Mouse (Mus musculus) frontal cortex, adult 2 months (tissue): ENCODE measurements around the gene Gm10577. TPM values are rescaled to one million over a fixed set of nuclear protein-coding genes. Genes with fewer than 3 reads are reported as not detected.

Experiments
- DNase-seq, 2 experiments: peaks; one replicate each; pipeline ENCODE4 v3.0.0; 2022; ENCODE audit warnings: low spot score in 1 of 2; ENCODE audit errors: extremely low spot score in 1 of 2
- polyA plus RNA-seq: library from polyadenylated mRNA; depleted of rRNA; stranded (reverse); fragments of >200 nt; gene quantifications from 2 replicates; pipeline ENCODE4 v1.2.3, GENCODE M21; 2012; rRNA removed

Gene Gm10577
- polyA plus RNA-seq, 1 experiment, result not detected

- no peak for DNase-seq
Measured at GRCm38 (mm10) chr4:100996060-100996651, 24.3 kb downstream of the Gm10577 start.

- DNase-seq, result no peak
Measured at GRCm38 (mm10) chr4:100995617-100996016, 24.9 kb downstream of the Gm10577 start.

DNA sequence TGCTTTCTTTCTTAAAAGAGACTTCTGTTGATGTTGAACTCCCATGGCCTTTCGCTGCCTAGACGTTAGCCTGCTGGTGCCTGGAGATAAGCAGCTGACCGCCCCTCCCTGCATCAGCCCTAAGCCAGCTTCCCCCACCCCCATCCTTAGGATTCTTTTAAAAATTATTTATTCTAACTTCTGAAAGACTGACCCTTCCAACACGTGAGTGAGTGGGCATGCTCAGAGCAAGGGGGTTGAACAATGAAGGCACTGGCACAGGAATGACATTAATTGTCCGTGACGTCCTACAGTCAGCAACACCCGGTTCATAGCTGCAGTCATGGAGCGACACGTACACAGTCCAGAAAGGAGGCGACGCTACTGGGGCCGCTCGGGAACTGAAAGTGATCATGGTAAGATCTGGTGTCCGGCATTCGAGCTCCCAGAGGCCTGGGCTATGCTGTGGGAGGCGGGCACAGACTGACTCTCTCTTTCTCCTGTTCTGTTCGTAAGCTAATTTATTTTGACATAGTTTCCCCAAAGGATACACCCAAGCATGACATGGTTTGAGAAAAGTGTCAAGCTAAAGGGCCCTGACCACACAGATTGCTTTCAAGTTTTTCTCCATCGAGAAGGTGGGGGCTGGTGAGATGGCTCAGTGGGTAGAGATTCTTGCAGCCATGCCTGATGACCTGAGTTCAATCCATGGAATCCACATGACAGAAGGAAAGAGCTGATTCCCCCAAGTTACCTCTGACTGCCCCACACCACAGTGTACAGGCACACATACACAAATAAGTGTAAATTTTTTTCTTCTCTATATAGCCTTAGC lies 25.8 kb downstream of the Gm10577 start:
- no peak for DNase-seq

GRCm38 (mm10) chr4:100992086-100992485 lies 28.4 kb downstream of the Gm10577 start:
- no peak for DNase-seq

GRCm38 (mm10) chr4:100990996-100991395 lies 29.5 kb downstream of the Gm10577 start:
- DNase-seq, result no peak

GRCm38 (mm10) chr4:100988231-100988799 lies 32.2 kb downstream of the Gm10577 start:
- DNase-seq, result peak in 1 of 2 experiments; percentile 61

GRCm38 (mm10) chr4:100987187-100987586 lies 33.3 kb downstream of the Gm10577 start:
- DNase-seq, result no peak

- no peak for DNase-seq
Measured at GRCm38 (mm10) chr4:100977522-100977921, 43.0 kb downstream of the Gm10577 start.

DNA sequence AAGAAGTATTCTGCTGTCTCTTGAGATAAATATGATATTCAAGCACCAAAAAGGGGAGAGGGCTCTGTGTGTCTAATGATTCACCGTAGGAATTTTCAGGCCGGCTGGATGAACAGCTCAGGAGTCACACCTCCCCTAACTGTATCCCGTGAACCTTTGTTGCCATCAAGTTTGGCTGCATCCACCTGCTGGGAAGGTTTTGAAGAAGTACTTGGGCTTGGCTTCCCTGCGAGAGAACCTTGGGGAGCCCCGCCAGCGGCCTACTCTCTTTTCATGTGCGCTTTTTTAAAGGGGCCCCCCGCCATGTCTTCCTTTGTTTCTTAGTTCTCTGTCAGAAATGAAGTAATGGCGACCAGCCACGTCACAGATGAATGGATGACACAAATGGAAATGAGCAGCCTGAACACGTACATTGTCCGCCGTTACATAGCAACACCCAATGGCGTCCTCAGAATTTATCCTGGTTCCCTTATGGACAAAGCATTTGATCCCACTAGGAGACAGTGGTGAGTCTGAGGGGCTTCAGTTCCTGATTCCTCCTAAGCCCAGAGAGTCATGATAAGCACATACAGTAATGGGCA lies 46.0 kb downstream of the Gm10577 start:
- no peak for DNase-seq

DNA sequence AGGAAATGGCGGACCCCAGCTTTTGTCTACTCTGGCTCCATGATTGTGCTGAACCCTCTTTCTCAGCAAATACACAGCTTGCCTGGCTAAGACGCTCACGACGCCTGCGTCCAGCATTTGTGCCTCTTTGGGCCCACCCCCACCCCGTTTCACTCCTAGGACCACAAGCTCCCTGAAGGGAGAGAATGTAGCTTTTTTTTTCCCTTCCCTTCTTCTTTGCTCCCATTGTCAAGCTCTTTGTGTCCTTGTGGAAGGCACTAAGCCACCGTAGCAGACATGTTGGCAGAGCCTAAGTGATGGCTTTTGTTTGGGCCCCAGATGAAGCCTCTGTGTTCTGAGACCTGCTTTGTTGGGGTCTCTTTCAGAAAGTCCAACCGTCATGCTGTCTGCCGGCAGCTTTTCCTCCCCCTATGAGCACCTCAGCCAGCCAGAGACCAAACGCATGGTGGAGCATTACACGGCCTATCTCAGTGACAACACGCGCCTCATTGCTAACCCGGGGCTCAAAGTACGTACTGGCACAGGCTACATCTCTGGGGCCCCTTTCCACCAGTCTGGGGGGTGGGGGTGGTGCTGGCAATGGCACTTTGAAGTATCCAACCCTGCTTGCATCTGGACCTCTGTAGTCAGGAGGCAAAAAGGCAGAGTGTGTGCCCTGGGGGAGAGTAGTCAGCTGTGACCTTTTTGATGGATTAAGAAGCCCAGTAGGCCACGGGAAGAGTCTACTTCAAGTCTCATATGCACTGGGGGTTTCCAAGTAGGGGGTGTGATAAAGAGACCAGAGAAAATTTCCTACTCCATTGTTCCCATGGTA lies 46.6 kb downstream of the Gm10577 start:
- DNase-seq, result no peak

Other genes starting within 250 kb of the Gm10577 start
- gene Cachd1, start 244.0 kb downstream of the Gm10577 start, polyA plus RNA-seq, result 18.1 and 23.9 TPM in 2 replicates
- 24.7 and 25.3 TPM in 2 replicates for gene Raver2, start 48.3 kb upstream of the Gm10577 start, polyA plus RNA-seq
- gene Jak1, start 244.6 kb upstream of the Gm10577 start, polyA plus RNA-seq, result 62.9 and 70.1 TPM in 2 replicates